Mouse (Mus musculus) right cerebral cortex, adult 2 months (tissue): ENCODE data around the gene Men1.
A peak's percentile ranks its signal among the peaks of the same experiment; 100 is the strongest.
"Not testable (repeated sequence)": the region's sequence is repeated elsewhere in the genome, so short reads cannot be mapped to it uniquely, and the experiment has no call there.

Source experiments
- DNase-seq, 2 experiments: peaks; one replicate each; pipeline ENCODE4 v3.0.0; 2021 to 2022; ENCODE audit warnings: low spot score in 2 of 2

Men1 gene

GRCm38 (mm10) chr19:6304787-6305516 is 29.8 kb upstream of the Men1 start:
- peak; percentile 72 to 85 for DNase-seq

- no peak for DNase-seq
Observed at GRCm38 (mm10) chr19:6305517-6306115, 29.2 kb upstream of the Men1 start.

GRCm38 (mm10) chr19:6306137-6306551 is 28.6 kb upstream of the Men1 start, which contains the start of gene Cdc42bpg:
Cdc42bpg (plus strand) TSS chr19:6306456.
- DNase-seq, result peak in 1 of 2 experiments; percentile 31

- DNase-seq, result no peak
Observed at GRCm38 (mm10) chr19:6306586-6306985, 28.2 kb upstream of the Men1 start.

GRCm38 (mm10) chr19:6307733-6308531 is 26.8 kb upstream of the Men1 start:
- DNase-seq, result no peak

- no peak for DNase-seq
Observed at GRCm38 (mm10) chr19:6310181-6310580, 24.6 kb upstream of the Men1 start.

GRCm38 (mm10) chr19:6311783-6312182 is 23.0 kb upstream of the Men1 start:
- not testable (repeated sequence) for DNase-seq

- DNase-seq, result no peak
Observed at GRCm38 (mm10) chr19:6313796-6314195, 21.0 kb upstream of the Men1 start.

- no peak for DNase-seq
Observed at GRCm38 (mm10) chr19:6314513-6314912, 20.3 kb upstream of the Men1 start.

- no peak for DNase-seq
Observed at GRCm38 (mm10) chr19:6315573-6315972, 19.2 kb upstream of the Men1 start.

GRCm38 (mm10) chr19:6318145-6318544 is 16.6 kb upstream of the Men1 start:
- no peak for DNase-seq

GRCm38 (mm10) chr19:6321358-6321757 is 13.4 kb upstream of the Men1 start:
- DNase-seq, result no peak

GRCm38 (mm10) chr19:6321786-6322621 is 12.8 kb upstream of the Men1 start:
- no peak for DNase-seq

GRCm38 (mm10) chr19:6324751-6325150 is 10.0 kb upstream of the Men1 start:
- no peak for DNase-seq

GRCm38 (mm10) chr19:6331178-6331577 is 3.6 kb upstream of the Men1 start:
- no peak for DNase-seq

- peak; percentile 47 to 62 for DNase-seq
Observed at GRCm38 (mm10) chr19:6331719-6332516, 2.9 kb upstream of the Men1 start.

- no peak for DNase-seq
Observed at GRCm38 (mm10) chr19:6333761-6334595, 801 bp upstream of the Men1 start.

GRCm38 (mm10) chr19:6335458-6335827 is 664 bp downstream of the Men1 start:
- DNase-seq, result peak in 1 of 2 experiments; percentile 30

- DNase-seq, result no peak
Observed at GRCm38 (mm10) chr19:6336920-6337319, 2.1 kb downstream of the Men1 start.

GRCm38 (mm10) chr19:6338171-6338570 is 3.4 kb downstream of the Men1 start:
- no peak for DNase-seq
